Mouse (Mus musculus): ENCODE results near the gene Manea. TPM values are rescaled to one million over a fixed set of nuclear protein-coding genes. Genes with fewer than 3 reads are reported as not detected.
"Not testable (repeated sequence)": the region's sequence is repeated elsewhere in the genome, so short reads cannot be mapped to it uniquely, and the experiment has no call there.

The Manea gene
- 18.7 and 20.6 TPM in 2 replicates for polyA plus RNA-seq (2016; fragmentation: Nextera tagmentation; extraction: Ambion mirVana)

DNA sequence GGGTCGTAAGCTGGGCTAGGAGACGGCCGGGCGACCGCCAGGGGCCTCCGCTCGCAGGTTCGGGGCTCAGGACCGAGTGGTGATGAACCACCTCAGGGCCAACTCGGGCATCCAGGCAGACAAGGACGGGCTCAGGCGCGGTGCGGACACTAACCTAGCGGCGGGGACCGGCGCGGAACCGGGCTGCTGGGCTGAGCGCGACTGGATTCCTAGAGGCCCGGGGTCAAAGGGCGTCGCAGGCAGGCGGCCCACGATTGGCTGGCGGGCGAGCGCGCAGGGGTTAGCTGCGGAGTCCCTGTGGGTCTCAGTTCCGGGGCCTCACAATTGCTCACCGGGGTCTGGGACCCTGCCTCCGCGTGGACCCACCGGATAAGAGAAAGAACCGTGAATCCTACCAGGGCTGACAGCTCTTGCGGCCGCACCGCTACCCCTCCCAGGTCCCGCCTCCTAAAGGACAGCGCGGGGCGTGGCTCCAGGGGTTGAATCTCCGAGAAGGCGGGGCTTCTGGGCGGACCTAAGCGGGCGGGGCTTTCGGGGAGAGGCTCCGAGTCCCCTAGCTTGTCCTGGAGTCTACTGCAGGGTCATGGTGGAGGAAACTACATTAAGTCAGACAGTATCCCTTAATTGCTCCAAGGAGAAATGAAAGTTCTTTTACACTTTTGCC, at the start of gene Manea:
TSS of gene Manea (minus strand) at position 449 of the 664 bp plus-strand sequence.
- peak within 1 kb of the TSS; percentile 78 for H3K4me3 ChIP-seq
- H3K27ac ChIP-seq, result peak within 1 kb of the TSS; percentile 75
- H3K4me2 ChIP-seq (replicated peaks), result peak within 1 kb of the TSS; percentile 65
- WGBS, result under 1% methylated on average over 52 of the region's 52 CpGs
- H3K27me3 ChIP-seq (replicated peaks), result no peaks in the 10 kb centered on the region
- H3K36me3 ChIP-seq, result no peaks in the 10 kb centered on the region
- peak within 1 kb of the TSS; percentile 85 for H3K9ac ChIP-seq
- no peaks in the 10 kb centered on the region; the same call in 1 of the 2 replicates for H3K4me1 ChIP-seq
- no peaks in the 10 kb centered on the region for H3K9me3 ChIP-seq
- ATAC-seq (ENCODE audit: low FRiP score, low read depth), result peak; percentile 98

DNA sequence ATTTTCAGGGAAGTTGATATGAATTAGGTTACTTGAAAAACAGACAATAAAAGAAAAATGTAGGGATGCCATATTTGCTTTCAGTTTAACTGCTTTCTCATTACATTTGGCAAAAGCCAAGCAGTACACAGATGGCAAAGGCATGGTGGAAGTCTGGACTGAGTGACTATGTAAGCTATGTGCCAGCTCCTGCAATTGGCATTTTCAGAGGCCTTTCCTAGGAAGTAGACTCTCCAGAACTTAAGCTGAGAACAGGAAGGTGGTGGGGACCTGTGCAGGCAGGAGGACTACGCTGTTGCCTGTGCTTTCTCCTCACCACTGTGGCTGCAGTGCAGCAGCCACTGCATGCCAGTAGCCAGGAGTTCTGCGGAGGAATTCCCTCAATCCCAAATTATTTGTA, 7.9 kb upstream of the Manea start:
- Histone ChIP-seq H3K27me3 (replicated peaks) (no peaks in the 10 kb centered on the region), H3K36me3 (no peaks in the 10 kb centered on the region), H3K9ac (no peak overlapping the region), H3K4me1 (no peaks in the 10 kb centered on the region), H3K4me2 (replicated peaks) (no peak overlapping the region), H3K27ac (no peak overlapping the region), H3K4me3 (no peak overlapping the region), H3K9me3 (no peaks in the 10 kb centered on the region)
- 93% methylated on average over 2 of the region's 2 CpGs for WGBS
- no peak for ATAC-seq (ENCODE audit: low FRiP score, low read depth)

DNA sequence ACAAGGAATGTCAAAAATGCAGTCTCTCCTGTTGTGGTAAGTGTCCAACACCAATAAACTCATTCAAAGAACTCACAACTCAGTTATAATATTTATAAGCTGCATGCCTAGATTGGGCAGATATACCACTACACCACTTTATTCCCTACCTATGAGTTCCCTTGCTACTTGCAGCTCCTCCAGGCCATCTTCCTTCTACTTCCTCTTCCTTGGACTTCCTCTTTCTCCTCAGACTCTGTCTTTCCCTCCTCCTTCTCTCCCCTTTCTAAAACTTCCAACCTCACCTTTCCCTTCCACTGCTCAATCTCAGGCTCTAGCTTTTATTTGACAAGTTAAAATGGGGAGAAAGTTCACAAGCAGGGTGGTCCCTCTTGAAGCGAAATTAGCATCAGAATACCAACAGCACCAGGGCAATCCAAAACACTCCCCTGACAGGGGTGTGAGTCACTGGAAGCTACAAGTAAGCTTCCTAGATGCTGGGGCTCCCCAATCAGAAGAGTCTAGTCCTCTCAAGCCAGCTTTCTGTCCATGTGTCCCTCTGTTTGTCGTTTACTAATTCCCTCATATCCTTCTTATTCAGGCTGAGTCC, 7.0 kb upstream of the Manea start:
- Histone ChIP-seq H3K4me3 (no peak overlapping the region), H3K4me2 (replicated peaks) (no peak overlapping the region), H3K9ac (no peak overlapping the region), H3K27ac (no peak overlapping the region), H3K27me3 (replicated peaks) (no peaks in the 10 kb centered on the region), H3K4me1 (no peaks in the 10 kb centered on the region), H3K9me3 (no peaks in the 10 kb centered on the region), H3K36me3 (no peaks in the 10 kb centered on the region)
- ATAC-seq (ENCODE audit: low FRiP score, low read depth), result no peak
- WGBS, result 19% methylated on average over 2 of the region's 2 CpGs

DNA sequence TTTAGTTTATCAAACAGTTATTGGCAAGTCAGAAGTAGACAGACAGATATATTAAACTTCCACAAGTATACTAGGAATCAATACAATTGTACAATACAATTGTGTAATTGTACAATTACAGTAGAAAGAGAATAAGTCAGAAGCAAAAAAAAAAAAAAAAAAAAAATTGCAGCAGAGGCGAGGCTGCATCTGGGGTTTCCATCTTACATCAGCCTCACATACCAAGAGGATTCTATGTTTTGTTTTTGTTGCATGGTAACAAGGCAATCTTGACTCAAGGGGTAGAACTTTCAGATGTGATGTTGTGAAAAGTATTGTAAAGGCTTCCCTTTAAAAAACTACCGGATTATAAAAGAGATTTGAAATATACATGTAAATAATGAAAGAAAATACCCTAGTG, 548 bp upstream of the Manea start:
- no peaks in the 10 kb centered on the region for H3K27me3 ChIP-seq (replicated peaks)
- ATAC-seq (ENCODE audit: low FRiP score, low read depth), result no peak
- H3K36me3 ChIP-seq, result no peaks in the 10 kb centered on the region
- H3K4me2 ChIP-seq (replicated peaks), result no peak overlapping the region
- no peaks in the 10 kb centered on the region for H3K9me3 ChIP-seq
- H3K4me1 ChIP-seq, result no peaks in the 10 kb centered on the region; the same call in 1 of the 2 replicates
- 49% methylated on average over 2 of the region's 2 CpGs for WGBS
- H3K9ac ChIP-seq, result no peak overlapping the region
- no peak overlapping the region for H3K27ac ChIP-seq
- H3K4me3 ChIP-seq, result no peak overlapping the region

DNA sequence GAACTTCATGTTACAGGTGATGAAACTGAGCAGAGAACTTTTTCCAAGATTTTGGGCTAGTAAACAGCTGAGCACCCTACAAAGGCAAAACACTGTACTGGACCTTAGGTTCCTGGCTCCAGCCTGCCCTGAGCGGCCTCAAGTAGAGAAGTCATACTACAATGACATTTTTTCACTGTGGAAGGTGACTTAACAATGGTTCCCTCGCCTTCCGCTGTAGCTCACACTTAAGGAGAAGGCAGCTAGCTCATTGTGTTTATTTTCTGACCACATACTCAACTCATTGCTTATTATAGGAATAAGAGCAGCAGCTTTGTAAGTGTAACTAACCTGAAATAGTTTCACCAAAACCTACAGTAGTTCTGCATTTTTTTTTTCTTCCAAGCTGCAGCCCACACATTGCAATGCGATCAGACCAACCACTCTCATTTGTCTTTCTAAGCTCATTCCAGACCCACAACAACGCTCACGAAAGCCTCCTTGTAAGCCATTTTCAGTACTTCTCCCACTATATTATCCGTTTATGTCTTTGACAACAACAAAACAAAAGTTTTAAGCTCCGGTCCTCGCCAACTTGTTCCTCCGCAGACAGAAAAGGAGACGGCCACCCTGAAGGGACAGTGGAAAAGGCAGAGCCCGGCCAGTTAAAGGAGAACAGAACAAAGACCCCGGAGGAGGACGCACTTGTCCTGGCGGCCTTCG, 799 bp downstream of the Manea start:
- 2% methylated on average over 16 of the region's 16 CpGs for WGBS
- no peaks in the 10 kb centered on the region; the same call in 1 of the 2 replicates for H3K4me1 ChIP-seq
- H3K9ac ChIP-seq, result peak overlapping the region; percentile 85
- H3K27me3 ChIP-seq (replicated peaks), result no peaks in the 10 kb centered on the region
- no peaks in the 10 kb centered on the region for H3K9me3 ChIP-seq
- H3K27ac ChIP-seq, result peak overlapping the region; percentile 75
- peak; percentile 22 for ATAC-seq (ENCODE audit: low FRiP score, low read depth)
- H3K36me3 ChIP-seq, result no peaks in the 10 kb centered on the region
- H3K4me2 ChIP-seq (replicated peaks), result peak overlapping the region; percentile 65
- peak overlapping the region; percentile 78 for H3K4me3 ChIP-seq

DNA sequence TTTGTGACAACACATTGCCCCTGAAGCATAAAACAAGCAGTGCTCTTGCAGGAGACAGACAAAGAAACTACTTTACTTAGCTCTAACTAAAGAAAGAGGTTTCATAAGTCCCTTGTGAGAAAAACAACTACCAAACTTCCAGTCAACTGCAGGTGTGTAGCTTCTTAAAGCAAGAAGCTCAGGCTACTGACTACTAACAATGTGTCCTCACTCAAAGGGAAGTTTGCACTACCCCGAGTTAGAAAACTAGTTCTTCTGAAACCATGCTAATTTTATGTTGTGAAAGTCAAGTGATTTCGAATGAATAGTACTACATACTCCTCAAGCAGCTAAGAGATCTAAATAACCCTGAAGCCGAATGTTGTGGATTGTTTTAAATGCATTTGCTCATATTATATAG, 1.6 kb downstream of the Manea start:
- no peak for ATAC-seq (ENCODE audit: low FRiP score, low read depth)
- H3K9ac ChIP-seq, result no peak overlapping the region
- WGBS, result 69% methylated on average over 3 of the region's 3 CpGs
- no peaks in the 10 kb centered on the region for H3K36me3 ChIP-seq
- no peak overlapping the region for H3K4me3 ChIP-seq
- peak overlapping the region; percentile 65 for H3K4me2 ChIP-seq (replicated peaks)
- H3K4me1 ChIP-seq, result no peaks in the 10 kb centered on the region; the same call in 1 of the 2 replicates
- no peak overlapping the region for H3K27ac ChIP-seq
- no peaks in the 10 kb centered on the region for H3K9me3 ChIP-seq
- H3K27me3 ChIP-seq (replicated peaks), result no peaks in the 10 kb centered on the region

DNA sequence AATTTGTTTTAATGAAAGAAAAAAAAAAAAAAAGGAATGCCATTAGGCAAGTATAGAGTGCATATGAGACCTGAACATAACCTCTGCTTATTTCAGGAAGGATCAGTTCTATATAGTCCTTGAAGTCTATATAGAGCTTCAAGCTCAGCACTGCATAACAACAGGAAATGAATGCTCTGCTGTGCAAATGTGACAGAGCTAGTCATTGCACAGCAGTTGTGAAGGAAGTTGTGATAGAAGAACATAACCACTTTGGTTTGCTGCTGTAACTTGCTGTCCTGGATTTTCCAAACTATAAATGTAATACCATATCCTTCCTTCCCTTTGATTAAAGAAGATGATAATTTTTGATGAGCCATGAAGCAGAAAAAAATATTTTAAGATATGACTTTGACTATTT, 4.3 kb downstream of the Manea start:
- no peak for ATAC-seq (ENCODE audit: low FRiP score, low read depth)
- Histone ChIP-seq H3K4me2 (replicated peaks) (no peak overlapping the region), H3K27me3 (replicated peaks) (no peaks in the 10 kb centered on the region), H3K27ac (no peak overlapping the region), H3K9me3 (no peaks in the 10 kb centered on the region), H3K36me3 (no peaks in the 10 kb centered on the region), H3K9ac (no peak overlapping the region), H3K4me3 (no peak overlapping the region), H3K4me1 (no peaks in the 10 kb centered on the region; the same call in 1 of the 2 replicates)

DNA sequence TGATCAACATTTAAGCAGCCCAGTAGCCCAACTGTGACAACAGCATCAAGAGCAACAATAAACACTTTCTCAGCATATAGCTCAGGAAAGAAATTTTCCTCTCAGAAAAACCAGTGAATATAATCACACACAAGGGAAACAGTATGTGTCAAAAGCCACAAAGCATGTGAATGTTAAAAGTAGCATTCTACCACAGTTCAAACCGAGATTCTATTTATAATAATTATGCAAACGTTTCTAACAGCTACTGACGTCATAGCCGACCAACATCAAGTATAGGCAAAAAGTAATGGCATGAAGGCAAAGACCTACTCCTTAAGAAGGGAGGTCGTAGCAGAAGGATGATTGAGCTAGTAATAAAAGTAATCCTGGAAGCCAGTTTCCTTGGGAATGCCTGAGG, 8.1 kb downstream of the Manea start:
- ATAC-seq (ENCODE audit: low FRiP score, low read depth), result no peak
- peaks cover 2% of the 10 kb centered on the region; the same call in 1 of the 2 replicates for H3K36me3 ChIP-seq
- no peaks in the 10 kb centered on the region for H3K4me1 ChIP-seq
- H3K4me2 ChIP-seq (replicated peaks), result no peak overlapping the region
- H3K27me3 ChIP-seq (replicated peaks), result no peaks in the 10 kb centered on the region
- no peaks in the 10 kb centered on the region for H3K9me3 ChIP-seq
- WGBS, result 87% methylated on average over 5 of the region's 5 CpGs
- H3K4me3 ChIP-seq, result no peak overlapping the region
- no peak overlapping the region for H3K9ac ChIP-seq
- H3K27ac ChIP-seq, result no peak overlapping the region

DNA sequence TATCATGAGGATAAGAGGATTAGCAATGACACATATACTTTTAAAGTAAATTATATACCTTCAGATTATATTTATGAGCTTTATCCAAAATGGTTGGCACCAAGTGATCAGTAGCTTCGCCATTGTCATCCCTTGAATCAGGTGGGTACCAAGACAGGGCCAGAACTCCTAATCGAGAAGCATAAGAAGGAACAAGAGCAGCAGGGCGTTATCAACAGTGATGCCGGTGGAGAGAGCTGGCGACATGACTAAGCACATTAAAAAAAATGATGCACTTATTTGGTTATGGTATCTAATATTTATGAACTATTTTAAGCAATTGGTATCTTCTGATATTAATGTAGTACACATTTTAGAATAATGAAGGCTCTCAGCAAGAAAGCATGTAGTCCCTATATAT, 10.1 kb downstream of the Manea start:
- H3K36me3 ChIP-seq, result peaks cover 2% of the 10 kb centered on the region; the same call in 1 of the 2 replicates
- no peak overlapping the region for H3K27ac ChIP-seq
- H3K4me1 ChIP-seq, result no peaks in the 10 kb centered on the region
- H3K9ac ChIP-seq, result no peak overlapping the region
- H3K4me2 ChIP-seq (replicated peaks), result no peak overlapping the region
- 94% methylated on average over 5 of the region's 5 CpGs for WGBS
- H3K4me3 ChIP-seq, result no peak overlapping the region
- ATAC-seq (ENCODE audit: low FRiP score, low read depth), result no peak
- no peaks in the 10 kb centered on the region for H3K9me3 ChIP-seq
- no peaks in the 10 kb centered on the region for H3K27me3 ChIP-seq (replicated peaks)

DNA sequence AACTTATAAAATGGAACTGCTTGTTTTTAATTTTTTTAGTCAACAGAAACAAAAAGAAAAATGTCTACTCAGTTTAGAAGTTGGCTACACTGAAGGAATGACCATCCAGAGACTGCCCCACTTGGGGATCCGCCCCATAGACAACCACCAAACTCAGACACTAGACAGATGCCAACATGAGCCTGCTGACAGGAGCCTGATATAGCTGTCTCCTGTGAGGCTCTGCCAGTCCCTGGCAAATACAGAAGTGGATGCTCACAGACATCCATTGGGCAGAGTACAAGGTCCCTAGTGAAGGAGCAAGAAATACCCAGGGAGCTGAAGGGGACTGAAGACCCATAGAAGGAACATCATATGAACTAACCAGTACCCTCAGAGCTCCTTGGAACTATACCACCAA, 42.0 kb downstream of the Manea start:
- not testable (repeated sequence) for H3K36me3 ChIP-seq; H3K27ac ChIP-seq; H3K4me1 ChIP-seq; H3K4me3 ChIP-seq; H3K9ac ChIP-seq; H3K27me3 ChIP-seq (replicated peaks); ATAC-seq (ENCODE audit: low FRiP score, low read depth); H3K9me3 ChIP-seq; H3K4me2 ChIP-seq (replicated peaks)
- 93% methylated on average over 1 of the region's 1 CpGs for WGBS

DNA sequence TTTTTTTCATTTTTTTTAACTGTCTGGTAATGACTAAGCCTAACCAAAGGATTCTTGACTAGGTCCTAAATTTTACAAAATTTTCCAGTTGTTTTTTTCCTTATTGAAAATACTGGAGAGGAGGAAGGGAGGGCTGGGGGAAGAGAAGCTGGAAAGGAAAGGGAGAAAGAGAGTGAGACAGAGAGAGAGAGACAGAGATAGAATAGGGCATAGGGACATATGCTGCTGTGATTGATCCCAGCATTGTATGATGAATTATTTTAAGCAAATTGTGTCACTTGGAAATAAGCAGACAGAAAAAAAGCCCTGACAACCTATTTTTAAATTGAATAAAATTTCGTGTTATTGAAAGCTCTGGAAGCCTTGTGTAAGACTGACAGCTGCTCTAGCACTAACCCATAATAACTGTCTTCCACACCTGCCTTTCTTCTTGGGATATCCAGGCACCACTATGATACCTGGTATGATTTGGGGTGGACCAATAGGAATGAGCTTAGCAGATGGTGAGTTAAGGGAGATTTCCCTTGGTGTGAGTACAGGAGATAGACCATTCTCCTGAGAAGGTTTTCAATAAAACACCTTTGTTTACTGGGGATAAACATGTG, 69.5 kb downstream of the Manea start:
- Histone ChIP-seq H3K9ac (no peak overlapping the region), H3K27me3 (replicated peaks) (no peaks in the 10 kb centered on the region), H3K4me1 (no peaks in the 10 kb centered on the region), H3K9me3 (no peaks in the 10 kb centered on the region), H3K27ac (no peak overlapping the region), H3K4me2 (replicated peaks) (no peak overlapping the region), H3K36me3 (no peaks in the 10 kb centered on the region), H3K4me3 (no peak overlapping the region)
- 69% methylated on average over 1 of the region's 1 CpGs for WGBS
- no peak for ATAC-seq (ENCODE audit: low FRiP score, low read depth)

DNA sequence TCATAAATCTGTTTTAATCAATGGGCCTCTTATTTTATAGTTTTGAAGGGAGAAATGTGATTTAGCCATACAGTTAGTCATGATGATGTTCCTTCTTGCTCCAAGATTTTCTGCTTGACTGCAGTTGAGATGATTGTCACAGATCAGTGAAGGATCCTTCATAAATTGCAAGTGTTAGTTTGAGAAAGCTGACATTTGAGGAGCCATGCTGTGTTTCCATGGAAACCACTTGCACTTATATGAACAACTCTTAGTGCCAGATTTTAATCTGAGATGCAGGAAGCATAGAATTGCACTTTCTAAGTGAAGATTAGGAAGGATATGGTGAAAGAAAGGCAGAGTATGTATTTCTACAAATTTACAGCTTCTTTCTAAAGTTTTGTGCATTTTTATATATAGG, 70.4 kb downstream of the Manea start:
- Histone ChIP-seq H3K9ac (no peak overlapping the region), H3K9me3 (no peaks in the 10 kb centered on the region), H3K4me1 (no peaks in the 10 kb centered on the region), H3K4me3 (no peak overlapping the region), H3K27me3 (replicated peaks) (no peaks in the 10 kb centered on the region), H3K36me3 (no peaks in the 10 kb centered on the region), H3K27ac (no peak overlapping the region), H3K4me2 (replicated peaks) (no peak overlapping the region)
- no peak for ATAC-seq (ENCODE audit: low FRiP score, low read depth)
